24 mouse cellular contexts compared by ENCODE assay signal in genomic region chr1:59152346-59152745, GRCm38 (mm10). TPM values are rescaled to one million over a fixed set of nuclear protein-coding genes. Genes with fewer than 3 reads are reported as not detected.
A peak's percentile ranks its signal among the peaks of the same experiment; 100 is the strongest.
DNase-seq lines count a peak whose midpoint lies in the region; ATAC-seq and TF ChIP-seq lines count a peak whose summit lies in the region.
"Had no signal": no experiment of that assay in that cellular context is flagged by ENCODE, and none has a peak within 500 bp of the region (broad histone marks: within the 10 kb centered on the region; RNA-seq: fewer than 3 reads in every experiment).

No protein-coding gene starts in this region.

- H3K4me3 ChIP-seq in kidney, adult 2 months (ENCODE audit: insufficient read depth, low read depth, low read length), result no peak overlapping the region
- H3K4me3 ChIP-seq in kidney, embryonic 15.5 days (replicated peaks), result no peak overlapping the region
- H3K4me3 ChIP-seq in liver, adult 2 months (ENCODE audit: insufficient read depth, low read depth, low read length), result no peak overlapping the region
- no peak overlapping the region for H3K4me3 ChIP-seq in liver, embryonic 12.5 days
- no peak overlapping the region for H3K4me3 ChIP-seq in small intestine, adult 2 months (ENCODE audit: low read depth, low read length)
- H3K4me3 ChIP-seq: embryonic facial prominence, embryonic 10.5 days; embryonic facial prominence, embryonic 12.5 days; forebrain, embryonic 13.5 days; forebrain, embryonic 15.5 days had no signal

- no peaks in the 10 kb centered on the region for H3K36me3 ChIP-seq in kidney, adult 2 months (ENCODE audit: control insufficient read depth, insufficient read depth, low read length)
- no peaks in the 10 kb centered on the region for H3K36me3 ChIP-seq in kidney, embryonic 15.5 days
- H3K36me3 ChIP-seq in liver, adult 2 months (ENCODE audit: control insufficient read depth, insufficient read depth, low read length), result peaks cover 12% of the 10 kb centered on the region; the same call in 1 of the 2 replicates
- H3K36me3 ChIP-seq in liver, embryonic 12.5 days, result no peaks in the 10 kb centered on the region
- H3K36me3 ChIP-seq in small intestine, adult 2 months (ENCODE audit: control insufficient read depth, insufficient read depth, low read length), result no peaks in the 10 kb centered on the region
- H3K36me3 ChIP-seq: embryonic facial prominence, embryonic 10.5 days; embryonic facial prominence, embryonic 12.5 days; forebrain, embryonic 15.5 days had no signal

- no peaks in the 10 kb centered on the region for H3K27me3 ChIP-seq in kidney, adult 2 months (replicated peaks; ENCODE audit: control insufficient read depth, insufficient read depth, low read length)
- H3K27me3 ChIP-seq in kidney, embryonic 15.5 days, result no peaks in the 10 kb centered on the region
- no peaks in the 10 kb centered on the region for H3K27me3 ChIP-seq in liver, adult 2 months (ENCODE audit: control insufficient read depth, insufficient read depth, low read length)
- H3K27me3 ChIP-seq in liver, embryonic 12.5 days (replicated peaks), result no peaks in the 10 kb centered on the region
- no peaks in the 10 kb centered on the region for H3K27me3 ChIP-seq in small intestine, adult 2 months (ENCODE audit: control insufficient read depth, insufficient read depth, low read length)
- H3K27me3 ChIP-seq: embryonic facial prominence, embryonic 12.5 days; forebrain, embryonic 13.5 days; forebrain, embryonic 15.5 days had no signal

- no peak for TF ChIP-seq CTCF in kidney, adult 2 months (conservative IDR thresholded peaks at IDR 0.05; ENCODE audit: insufficient read depth, insufficient read length, low read depth, low read length)
- TF ChIP-seq CTCF in liver, adult 2 months (IDR thresholded peaks at IDR 0.05; ENCODE audit: low read depth, low read length), result no peak
- TF ChIP-seq CTCF in small intestine, adult 2 months (IDR thresholded peaks at IDR 0.05; ENCODE audit: extremely low read depth, insufficient read length, insufficient replicate concordance, low read depth, low read length), result no peak

- peaks cover 11% of the 10 kb centered on the region; the same call in 1 of the 2 replicates for H3K4me1 ChIP-seq in kidney, adult 2 months (ENCODE audit: control insufficient read depth, insufficient read depth, low read length)
- H3K4me1 ChIP-seq in kidney, embryonic 15.5 days, result no peaks in the 10 kb centered on the region
- H3K4me1 ChIP-seq in liver, adult 2 months (ENCODE audit: control insufficient read depth, insufficient read depth, low read length), result peaks cover 2% of the 10 kb centered on the region; the same call in 1 of the 2 replicates
- no peaks in the 10 kb centered on the region for H3K4me1 ChIP-seq in liver, embryonic 12.5 days
- H3K4me1 ChIP-seq in small intestine, adult 2 months (ENCODE audit: control insufficient read depth, insufficient read depth, insufficient read length, low read length), result peaks cover 16% of the 10 kb centered on the region; the same call in 1 of the 2 replicates
- H3K4me1 ChIP-seq: embryonic facial prominence, embryonic 10.5 days; embryonic facial prominence, embryonic 12.5 days; forebrain, embryonic 13.5 days; forebrain, embryonic 15.5 days had no signal

- no peak for ATAC-seq in kidney, embryonic 15.5 days (replicated peaks; ENCODE audit: low FRiP score)
- no peak for ATAC-seq in liver, embryonic 12.5 days
- ATAC-seq: forebrain, embryonic 13.5 days; forebrain, embryonic 15.5 days had no signal

- H3K79me2 ChIP-seq in liver, adult 2 months (ENCODE audit: control insufficient read depth, insufficient read depth, low read length), result no peaks in the 10 kb centered on the region

- DNase-seq in kidney, adult 2 months, result peak; percentile 27
- peak; percentile 65 for DNase-seq in liver, adult 2 months (ENCODE audit: extremely low read depth, low read depth, low spot score)
- DNase-seq in retina, postnatal 1 day, result no peak
- DNase-seq: adrenal gland, adult 8-10 months; adrenal gland, postnatal 36 days; cerebellum, adult 11-12 months; cerebellum, adult 2 months; cerebellum, adult 9-10 months; cerebellum, postnatal 10 days; cerebellum, postnatal 25 days had no signal

- no peak for TF ChIP-seq POLR2A in kidney, adult 2 months (IDR thresholded peaks at IDR 0.05; ENCODE audit: low read depth, low read length)
- TF ChIP-seq POLR2A in liver, adult 2 months (IDR thresholded peaks at IDR 0.05; ENCODE audit: extremely low read depth, insufficient read depth, low read length), result no peak
- TF ChIP-seq POLR2A in small intestine, adult 2 months (IDR thresholded peaks at IDR 0.05; ENCODE audit: low read depth, low read length), result no peak

- H3K9me3 ChIP-seq in kidney, embryonic 15.5 days (replicated peaks), result no peaks in the 10 kb centered on the region
- H3K9me3 ChIP-seq in liver, embryonic 12.5 days (replicated peaks), result no peaks in the 10 kb centered on the region
- H3K9me3 ChIP-seq: embryonic facial prominence, embryonic 10.5 days; embryonic facial prominence, embryonic 12.5 days; forebrain, embryonic 13.5 days; forebrain, embryonic 15.5 days had no signal

- H3K4me2 ChIP-seq in kidney, embryonic 15.5 days, result no peak overlapping the region
- no peak overlapping the region for H3K4me2 ChIP-seq in liver, embryonic 12.5 days
- H3K4me2 ChIP-seq: embryonic facial prominence, embryonic 12.5 days; forebrain, embryonic 13.5 days; forebrain, embryonic 15.5 days had no signal

- 48% methylated on average over 4 of the region's 4 CpGs for WGBS in kidney, adult 2 months
- 69% methylated on average over 4 of the region's 4 CpGs for WGBS in kidney, embryonic 15.5 days
- 21% methylated on average over 4 of the region's 4 CpGs for WGBS in liver, adult 2 months
- 69% methylated on average over 4 of the region's 4 CpGs for WGBS in liver, embryonic 12.5 days (ENCODE audit: insufficient replicate concordance)
- 30% methylated on average over 4 of the region's 4 CpGs for WGBS in small intestine, adult 2 months

- H3K27ac ChIP-seq in kidney, adult 2 months (ENCODE audit: insufficient read depth, low read depth, low read length), result peak overlapping the region; percentile 86
- H3K27ac ChIP-seq in kidney, embryonic 15.5 days, result no peak overlapping the region
- H3K27ac ChIP-seq in liver, adult 2 months (replicated peaks; ENCODE audit: insufficient read depth, low read depth, low read length), result peak overlapping the region; percentile 33
- no peak overlapping the region for H3K27ac ChIP-seq in liver, embryonic 12.5 days
- H3K27ac ChIP-seq in small intestine, adult 2 months (ENCODE audit: insufficient read depth, low read depth, low read length), result peak overlapping the region; percentile 73; the same call in 1 of the 2 replicates
- H3K27ac ChIP-seq: embryonic facial prominence, embryonic 10.5 days; embryonic facial prominence, embryonic 12.5 days; forebrain, embryonic 13.5 days; forebrain, embryonic 15.5 days had no signal

- no peak overlapping the region for H3K9ac ChIP-seq in kidney, embryonic 15.5 days
- H3K9ac ChIP-seq in liver, adult 2 months (ENCODE audit: low read depth, low read length), result no peak overlapping the region
- no peak overlapping the region for H3K9ac ChIP-seq in liver, embryonic 12.5 days
- H3K9ac ChIP-seq: embryonic facial prominence, embryonic 12.5 days; forebrain, embryonic 13.5 days; forebrain, embryonic 15.5 days had no signal

RNA-seq across cellular contexts. Expression of gene Mpp4, which starts 10.8 kb away (rescaled TPM):
- polyA plus RNA-seq in kidney, adult 2 months (2012; rRNA removed), result 2.6 TPM in 2 replicates
- polyA plus RNA-seq in kidney, embryonic 15.5 days (2015; fragmentation: Nextera tagmentation; extraction: Ambion mirVana), result 0.27 and 0.35 TPM in 2 replicates
- total RNA-seq in liver, adult 2 months (2014; rRNA removed), result 2.3 and 4.0 TPM in 2 replicates
- 5.5 and 7.6 TPM in 2 replicates for polyA plus RNA-seq in liver, adult 2 months (2012; rRNA removed)
- polyA plus RNA-seq in liver, embryonic 12.5 days (2016; fragmentation: Nextera tagmentation; extraction: Ambion mirVana), result 0.25 and 0.45 TPM in 2 replicates
- polyA plus RNA-seq in small intestine, adult 2 months (2012; rRNA removed), result 1.4 and 2.9 TPM in 2 replicates

RNA-seq across cellular contexts. Expression of gene Tmem237, which starts 32.1 kb away (rescaled TPM):
- polyA plus RNA-seq in kidney, adult 2 months (2012; rRNA removed), result 9.6 and 10.3 TPM in 2 replicates
- 39.0 and 42.9 TPM in 2 replicates for polyA plus RNA-seq in kidney, embryonic 15.5 days (2015; fragmentation: Nextera tagmentation; extraction: Ambion mirVana)
- 4.5 and 5.2 TPM in 2 replicates for total RNA-seq in liver, adult 2 months (2014; rRNA removed)
- polyA plus RNA-seq in liver, adult 2 months (2012; rRNA removed), result 1.1 and 1.8 TPM in 2 replicates
- polyA plus RNA-seq in liver, embryonic 12.5 days (2016; fragmentation: Nextera tagmentation; extraction: Ambion mirVana), result 10.4 and 11.5 TPM in 2 replicates
- polyA plus RNA-seq in small intestine, adult 2 months (2012; rRNA removed), result 0.47 and 0.51 TPM in 2 replicates

RNA-seq across cellular contexts. Expression of gene C2cd6, which starts 57.6 kb away (rescaled TPM):
- polyA plus RNA-seq in kidney, adult 2 months (2012; rRNA removed), result 0.06 TPM in 1 of 2 replicates, not detected in the other
- not detected in 2 replicates for polyA plus RNA-seq in kidney, embryonic 15.5 days (2015; fragmentation: Nextera tagmentation; extraction: Ambion mirVana)
- under 0.01 TPM in 1 of 2 replicates, not detected in the other for total RNA-seq in liver, adult 2 months (2014; rRNA removed)
- polyA plus RNA-seq in liver, adult 2 months (2012; rRNA removed), result not detected in 2 replicates
- polyA plus RNA-seq in liver, embryonic 12.5 days (2016; fragmentation: Nextera tagmentation; extraction: Ambion mirVana), result not detected in 2 replicates
- polyA plus RNA-seq in small intestine, adult 2 months (2012; rRNA removed), result not detected in 2 replicates
- total RNA-seq: adrenal gland, adult 18-20 months; adrenal gland, adult 8-10 months; adrenal gland, postnatal 14 days; adrenal gland, postnatal 36 days; MEL had no signal
- polyA plus RNA-seq: C2C12; cerebellum, adult 2 months; cortical plate, adult 2 months; embryonic facial prominence, embryonic 10.5 days; embryonic facial prominence, embryonic 12.5 days; embryonic facial prominence, embryonic 14.5 days; forebrain, embryonic 11.5 days; forebrain, embryonic 13.5 days; forebrain, embryonic 15.5 days had no signal

Comparison
In these comparisons a context has a peak if more than half of its experiments do, and no peak if none do; other contexts are left out.
1. H3K27ac ChIP-seq: peak in kidney, adult 2 months (single experiment), liver, adult 2 months (single experiment) and small intestine, adult 2 months (single experiment); none in kidney, embryonic 15.5 days (single experiment) and liver, embryonic 12.5 days (single experiment).